Mouse (Mus musculus) neutrophil, adult 5-6 weeks (primary cell): Measurements from ENCODE around the gene Zbtb24. TPM values are rescaled to one million over a fixed set of nuclear protein-coding genes. Genes with fewer than 3 reads are reported as not detected.
"Not testable (repeated sequence)": the region's sequence is repeated elsewhere in the genome, so short reads cannot be mapped to it uniquely, and the experiment has no call there.

Experiments
- ATAC-seq: fragments of 151-379, 151-347 bp; 2 replicates; pipeline ENCODE4 v1.8.0; 2017; ENCODE audit warnings: mild to moderate bottlenecking, moderate TSS enrichment; ENCODE audit not compliant: insufficient number of reproducible peaks, poor library complexity, low FRiP score, severe bottlenecking; ENCODE audit errors: extremely low read depth
- total RNA-seq: library from RNA; stranded (forward); fragments of 200-1000 nt; gene quantifications from 2 replicates; pipeline ENCODE4 v1.2.3, GENCODE M21; 2017

The Zbtb24 gene
- total RNA-seq, result 62.5 and 64.1 TPM in 2 replicates

GRCm38 (mm10) chr10:41450137-41450670, at the start of gene Zbtb24:
TSS of gene Zbtb24 (plus strand) at chr10:41450383.
- ATAC-seq, result peak; percentile 95

DNA sequence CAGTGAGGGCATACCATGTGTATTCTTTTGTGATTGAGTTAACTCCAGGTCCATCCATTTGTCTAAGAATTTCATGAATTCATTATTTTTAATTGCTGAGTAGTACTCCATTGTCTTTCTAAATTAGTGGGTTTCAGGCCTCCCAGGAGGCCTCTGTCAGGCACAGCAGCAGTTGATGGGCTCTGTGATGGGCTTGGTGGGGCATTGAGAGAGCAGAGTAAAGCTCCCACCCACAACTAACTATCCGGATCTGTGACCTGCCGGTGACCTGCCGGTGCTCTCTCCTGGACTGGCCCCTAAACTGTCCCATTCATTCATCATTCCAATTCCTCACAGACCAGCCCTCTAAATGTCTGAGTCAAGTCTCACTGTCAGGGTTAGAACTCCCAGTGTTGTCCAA, 49.1 kb upstream of the Zbtb24 start:
- no peak for ATAC-seq

- ATAC-seq, result no peak
Measured at GRCm38 (mm10) chr10:41403364-41403763, 46.8 kb upstream of the Zbtb24 start.

DNA sequence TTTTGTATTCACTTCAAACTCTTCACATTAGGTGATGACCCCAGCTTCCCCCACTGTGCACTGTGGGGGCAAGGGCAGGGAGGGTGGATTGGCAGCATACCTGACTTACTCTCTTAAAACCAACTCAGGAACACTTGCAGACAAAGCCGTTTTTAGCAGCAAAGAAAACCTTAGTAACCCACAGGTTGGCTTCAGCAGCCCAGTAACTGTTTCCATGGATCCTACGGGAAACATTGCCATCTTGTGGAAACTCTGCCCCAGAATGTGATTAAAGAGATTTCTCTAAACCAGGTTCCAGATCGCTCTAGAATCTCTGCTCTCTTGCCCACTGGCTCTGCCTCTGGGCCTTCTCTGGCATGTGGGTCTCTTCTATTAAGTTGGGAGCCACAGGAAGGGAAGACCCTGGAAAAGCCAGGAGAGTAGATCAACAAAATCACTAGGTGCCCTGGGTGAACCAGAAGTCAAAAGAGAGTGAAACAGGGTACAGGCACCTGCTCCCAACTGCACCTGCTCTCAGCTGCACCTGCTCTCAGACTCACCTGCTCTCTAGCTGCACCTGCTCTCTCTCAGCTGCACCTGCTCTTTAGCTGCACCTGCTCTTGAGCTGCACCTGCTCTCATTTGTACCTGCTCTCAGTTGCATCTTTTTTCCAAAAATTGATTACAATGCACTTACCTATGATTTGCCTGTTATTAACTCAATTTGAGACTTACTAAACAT, 46.1 kb upstream of the Zbtb24 start:
- no peak for ATAC-seq

- not testable (repeated sequence) for ATAC-seq
Measured at GRCm38 (mm10) chr10:41410176-41410575, 40.0 kb upstream of the Zbtb24 start.

GRCm38 (mm10) chr10:41410821-41411220, 39.4 kb upstream of the Zbtb24 start:
- ATAC-seq, result not testable (repeated sequence)

DNA sequence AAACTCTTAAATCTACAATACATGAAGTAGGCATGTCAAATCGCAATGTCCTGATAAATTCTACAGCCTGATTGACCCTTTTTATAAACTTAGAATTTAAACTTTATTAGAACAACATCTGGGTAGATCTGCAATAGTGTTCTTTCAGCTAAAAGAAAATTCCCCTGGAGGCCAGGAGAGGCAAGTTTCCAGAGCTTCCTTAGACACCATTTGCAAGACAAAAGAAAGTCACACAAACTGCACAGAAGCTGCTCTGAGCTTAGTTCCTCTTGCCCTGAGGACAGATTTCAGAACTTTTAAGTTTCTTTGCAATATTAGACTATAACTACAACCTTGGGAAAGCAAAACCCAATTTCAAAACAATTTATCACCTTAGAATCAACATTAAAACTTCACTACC, 36.7 kb upstream of the Zbtb24 start:
- not testable (repeated sequence) for ATAC-seq

DNA sequence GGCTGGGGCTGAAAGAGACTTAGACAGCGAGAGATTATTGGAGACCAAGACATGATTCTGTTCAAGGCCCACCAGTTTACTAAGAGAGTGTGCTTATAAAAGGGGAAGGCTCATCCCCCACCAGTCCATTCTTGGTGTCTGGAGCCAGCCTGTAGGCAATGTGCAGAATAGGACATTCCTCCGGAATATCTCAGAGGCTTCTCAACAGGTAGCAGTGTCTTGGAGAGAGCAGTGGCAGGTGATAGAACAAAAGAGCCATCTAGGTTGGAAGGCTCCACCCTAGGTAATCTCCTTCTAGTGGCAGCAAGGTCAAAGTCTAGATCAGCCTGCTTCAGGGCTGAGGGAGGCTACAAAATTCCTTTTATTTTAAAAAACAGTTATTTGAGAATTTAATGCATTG, 34.8 kb upstream of the Zbtb24 start:
- ATAC-seq, result not testable (repeated sequence)

DNA sequence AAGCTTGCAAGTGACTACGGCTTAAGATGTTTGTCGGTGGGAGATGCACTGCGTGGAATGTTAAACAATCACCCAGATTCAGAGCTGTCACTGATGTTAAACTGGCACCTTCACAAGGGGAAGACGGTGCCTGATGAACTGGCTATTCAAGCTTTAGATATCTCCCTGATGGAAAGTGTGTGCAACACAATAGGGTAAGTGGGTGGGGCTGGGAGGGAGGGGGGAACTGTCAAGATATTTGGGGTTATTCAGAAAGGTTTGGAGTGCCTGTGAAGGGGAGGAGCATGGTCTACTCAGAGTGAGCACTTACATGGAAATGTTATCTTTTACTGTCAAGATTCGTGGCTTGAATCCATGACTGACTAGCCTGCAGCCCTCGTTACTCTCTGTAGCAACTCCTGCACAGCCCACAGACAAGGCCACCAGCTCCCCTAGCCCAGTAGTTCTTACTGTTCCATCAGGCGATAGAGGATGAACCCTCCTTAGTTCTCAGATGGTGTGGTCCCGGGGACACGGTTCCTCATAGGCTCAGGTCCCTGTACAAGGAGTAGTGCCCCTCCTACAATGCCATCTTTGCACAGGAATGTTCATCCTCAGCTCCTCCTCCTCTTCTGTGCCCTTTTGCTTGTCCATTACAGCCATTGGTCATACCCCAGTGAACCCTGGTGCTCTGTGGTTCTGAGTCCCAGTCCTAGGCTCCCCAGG, 29.5 kb upstream of the Zbtb24 start:
- ATAC-seq, result no peak

DNA sequence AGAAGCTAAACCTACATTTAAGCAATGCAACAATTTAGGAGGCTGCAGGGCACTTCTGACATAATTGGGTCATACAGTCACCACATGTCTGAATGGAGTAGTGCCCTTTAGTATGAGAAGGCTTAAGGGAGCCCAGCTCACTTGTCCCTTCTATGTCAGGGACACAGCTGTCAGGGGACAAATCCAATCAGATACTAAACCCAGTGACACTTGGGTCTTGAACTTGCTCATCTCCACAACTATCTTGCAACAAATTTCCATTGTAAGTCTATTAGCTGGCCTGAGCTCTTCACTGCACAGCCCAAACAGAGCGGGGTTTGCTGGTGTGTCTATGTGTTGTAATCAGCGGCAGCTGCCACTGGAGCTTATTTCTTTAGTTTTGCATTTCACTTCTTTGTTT, 26.5 kb upstream of the Zbtb24 start:
- ATAC-seq, result no peak

DNA sequence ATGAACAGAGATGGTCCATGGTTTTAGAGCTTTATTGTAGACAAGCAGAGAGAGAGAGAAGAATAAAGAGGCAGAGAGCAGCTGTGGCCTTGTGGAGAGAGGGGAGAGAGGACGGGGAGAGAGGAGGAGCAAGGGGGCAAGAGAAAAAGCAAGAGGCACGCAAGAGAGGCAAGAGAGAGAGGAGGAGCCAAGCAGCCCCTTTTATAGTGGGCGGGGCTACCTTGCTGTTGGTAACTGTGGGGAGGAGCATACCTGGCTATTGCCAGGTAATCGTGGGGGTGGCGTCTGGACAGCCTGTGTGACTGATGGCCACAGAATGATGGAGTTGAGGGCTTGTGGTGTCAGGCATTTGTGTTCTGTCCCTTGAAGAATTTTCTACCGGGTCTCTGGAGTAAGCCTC, 23.8 kb upstream of the Zbtb24 start:
- ATAC-seq, result no peak

DNA sequence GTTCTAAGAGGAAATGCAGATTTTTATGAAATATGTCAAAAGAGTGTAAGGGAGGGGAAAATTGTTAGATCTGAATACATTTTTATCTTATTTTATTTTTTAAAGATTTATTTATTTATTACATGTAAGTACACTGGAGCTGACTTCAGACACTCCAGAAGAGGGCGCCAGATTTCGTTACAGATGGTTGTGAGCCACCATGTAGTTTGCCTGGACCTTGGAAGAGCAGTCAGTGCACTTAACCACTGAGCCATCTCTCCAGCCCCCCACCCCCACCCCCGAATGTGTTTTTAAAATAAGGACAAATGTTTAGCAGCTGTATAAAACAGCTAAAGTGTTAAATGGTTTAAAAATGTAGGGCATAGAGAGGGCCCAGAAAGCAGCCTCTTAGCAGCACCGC, 15.6 kb upstream of the Zbtb24 start:
- ATAC-seq, result no peak

DNA sequence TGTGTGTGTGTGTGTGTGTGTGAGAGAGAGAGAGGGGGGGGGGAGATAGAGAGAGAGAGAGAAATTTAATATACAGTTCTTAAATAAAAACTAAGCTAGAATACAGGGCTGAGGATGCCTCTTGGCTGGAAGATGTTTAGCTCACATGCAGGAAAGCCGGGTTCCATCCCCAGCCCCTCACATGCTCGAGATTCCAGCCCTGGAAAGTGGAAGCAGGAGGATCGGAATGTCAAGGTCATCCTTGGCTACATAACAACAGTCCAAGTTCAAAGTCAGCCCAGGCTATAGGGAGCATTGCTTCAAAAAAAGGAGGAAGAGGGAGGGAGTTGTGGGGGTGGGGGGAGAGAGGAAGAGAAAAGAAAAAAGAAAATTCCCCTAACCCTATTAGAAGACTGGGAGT, 15.0 kb upstream of the Zbtb24 start:
- ATAC-seq, result no peak

- no peak for ATAC-seq
Measured at GRCm38 (mm10) chr10:41448216-41448615, 2.0 kb upstream of the Zbtb24 start.

- ATAC-seq, result no peak
Measured at GRCm38 (mm10) chr10:41449684-41450083, 499 bp upstream of the Zbtb24 start.

- ATAC-seq, result no peak
Measured at GRCm38 (mm10) chr10:41450780-41451522, 768 bp downstream of the Zbtb24 start.

DNA sequence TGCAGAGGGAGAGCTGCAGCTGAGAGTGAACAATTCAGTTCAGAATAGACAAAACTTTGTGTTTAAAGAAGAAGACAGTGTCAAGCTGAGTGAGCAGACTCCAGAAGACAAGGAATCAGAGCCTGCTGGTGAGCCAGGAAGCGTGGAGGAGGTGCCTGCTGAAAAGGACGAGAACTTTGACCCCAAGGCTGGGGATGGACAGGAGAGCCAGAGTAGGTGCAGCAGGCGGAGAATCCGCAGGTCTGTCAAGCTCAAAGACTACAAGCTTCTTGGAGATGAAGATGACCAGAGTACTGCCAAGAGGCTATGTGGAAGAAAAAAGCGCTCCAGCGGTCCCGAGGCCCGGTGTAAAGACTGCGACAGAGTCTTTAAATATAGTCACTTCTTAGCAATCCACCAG, 1.5 kb downstream of the Zbtb24 start:
- no peak for ATAC-seq

- no peak for ATAC-seq
Measured at GRCm38 (mm10) chr10:41452791-41453190, 2.6 kb downstream of the Zbtb24 start.

GRCm38 (mm10) chr10:41459990-41460389, 9.8 kb downstream of the Zbtb24 start:
- no peak for ATAC-seq

GRCm38 (mm10) chr10:41460501-41460900, 10.3 kb downstream of the Zbtb24 start:
- ATAC-seq, result no peak
